Mouse (Mus musculus) bone marrow, adult 2 months (tissue): ENCODE data around the gene Eno3.

Experiments used
- CTCF ChIP-seq: fragments of 200-500 bp; IDR thresholded peaks from 2 replicates; pipeline ENCODE4 v1.5.1; 2011; ENCODE audit warnings: low read length, control low read depth; ENCODE audit not compliant: control insufficient read depth, insufficient read depth
- POLR2A ChIP-seq: fragments of 200-500 bp; IDR thresholded peaks from 2 replicates; pipeline ENCODE4 v1.6.1; 2011; ENCODE audit warnings: low read depth, mild to moderate bottlenecking, control low read depth, low read length, borderline replicate concordance; ENCODE audit not compliant: control insufficient read depth

DNA sequence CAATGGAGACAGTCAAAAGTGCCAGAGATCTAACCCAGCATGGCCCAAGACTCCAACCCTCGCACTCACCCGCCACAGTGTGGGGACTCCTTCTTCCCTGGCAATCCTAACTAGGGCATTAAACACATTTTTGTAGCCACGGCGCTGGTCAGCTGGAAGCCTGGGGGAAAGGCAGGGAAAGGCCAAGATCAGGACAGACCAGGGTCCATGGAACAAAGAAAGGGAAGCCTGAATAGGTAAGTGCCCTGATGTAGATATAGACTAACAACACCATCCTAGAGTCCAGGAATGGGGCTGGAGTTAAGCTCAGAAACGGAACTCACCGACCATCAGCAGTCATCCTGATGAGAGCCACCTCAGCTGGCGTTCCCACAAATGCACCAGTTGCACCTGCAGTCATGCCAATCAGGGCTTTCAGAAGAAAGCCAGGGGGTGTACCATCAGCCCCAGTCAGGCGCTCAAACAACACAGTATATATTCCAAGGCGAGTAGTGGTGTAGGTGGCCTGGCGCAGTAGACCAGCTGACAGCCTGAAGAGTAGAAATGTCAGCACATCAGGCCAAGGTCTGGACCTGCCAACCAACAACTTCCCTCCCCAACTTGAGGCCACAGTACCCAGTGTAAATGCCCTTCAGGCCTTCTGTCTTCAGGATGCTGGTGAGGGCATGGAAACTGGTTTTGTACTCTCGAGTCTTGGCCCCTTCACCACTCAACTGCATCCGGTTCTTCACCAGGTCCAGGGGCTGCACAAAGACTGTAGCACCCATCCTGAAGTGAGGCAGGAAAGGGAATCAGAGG is 11.3 kb upstream of the Eno3 start:
- TF ChIP-seq CTCF (no peak; the same call in 1 of the 2 replicates), POLR2A (no peak)
